Mouse (Mus musculus): Measurements from ENCODE around the gene Atp5l.
"Not testable (repeated sequence)": the region's sequence is repeated elsewhere in the genome, so short reads cannot be mapped to it uniquely, and the experiment has no call there.

The Atp5l gene

DNA sequence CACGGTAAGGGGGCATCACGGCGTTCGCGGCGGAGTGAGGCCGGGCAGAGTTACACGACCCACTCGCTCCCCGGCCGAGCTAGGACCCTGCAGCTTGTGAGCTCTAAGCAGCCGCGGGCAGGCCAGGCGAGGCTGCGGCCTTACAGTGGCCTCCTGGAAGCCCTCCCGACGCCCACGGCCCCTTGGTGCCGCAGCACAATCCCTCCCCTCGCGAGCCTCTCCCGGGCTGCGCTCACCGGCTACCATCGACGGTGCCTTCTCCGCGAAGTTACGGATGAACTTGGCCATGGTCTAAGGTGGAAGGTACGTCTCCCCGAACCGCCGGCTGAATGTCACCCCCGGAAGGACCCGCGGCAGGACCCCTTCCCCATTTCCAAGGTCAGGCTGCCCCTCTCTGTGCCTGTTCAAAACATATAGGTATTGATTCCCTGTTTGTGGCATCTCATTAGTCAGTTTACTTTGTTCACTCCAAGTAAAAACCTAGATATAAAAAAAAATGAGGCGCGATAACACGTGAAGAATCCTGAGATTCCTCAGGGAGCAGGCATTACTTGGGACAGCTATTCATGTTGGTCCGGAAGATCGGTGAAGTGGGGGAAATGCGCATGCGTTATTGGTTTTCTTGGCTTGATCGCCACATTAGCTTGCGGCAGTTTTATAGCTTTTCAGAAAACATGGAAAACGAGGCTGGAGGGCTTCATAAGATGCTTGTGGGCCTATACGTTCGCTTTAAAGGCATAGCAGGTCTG is at the start of gene Atp5l:
Gene Atp5l, minus strand, starts transcription at position 369 of the 749 bp plus-strand sequence.
- DNase-seq: peak; percentile 90

DNA sequence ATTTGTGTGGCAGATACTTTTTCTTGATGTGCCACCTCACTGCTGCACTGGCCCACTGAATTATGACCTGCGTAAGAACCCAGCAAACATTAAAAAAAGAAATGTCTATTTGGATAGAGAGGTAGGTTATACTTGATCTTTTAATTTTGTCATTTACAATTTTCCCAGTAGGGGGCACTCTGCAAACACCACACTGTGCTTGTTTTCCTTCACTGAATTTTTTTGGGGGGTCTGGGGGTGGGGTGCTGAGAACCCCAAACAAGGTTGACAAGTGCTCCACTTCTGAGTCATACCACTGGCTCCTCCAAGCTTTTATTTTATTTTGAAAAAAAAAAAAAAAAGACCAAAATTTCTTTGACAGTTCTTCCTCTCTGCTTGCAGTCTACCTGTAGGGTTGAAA is 48.9 kb upstream of the Atp5l start:
- no peak for DNase-seq

DNA sequence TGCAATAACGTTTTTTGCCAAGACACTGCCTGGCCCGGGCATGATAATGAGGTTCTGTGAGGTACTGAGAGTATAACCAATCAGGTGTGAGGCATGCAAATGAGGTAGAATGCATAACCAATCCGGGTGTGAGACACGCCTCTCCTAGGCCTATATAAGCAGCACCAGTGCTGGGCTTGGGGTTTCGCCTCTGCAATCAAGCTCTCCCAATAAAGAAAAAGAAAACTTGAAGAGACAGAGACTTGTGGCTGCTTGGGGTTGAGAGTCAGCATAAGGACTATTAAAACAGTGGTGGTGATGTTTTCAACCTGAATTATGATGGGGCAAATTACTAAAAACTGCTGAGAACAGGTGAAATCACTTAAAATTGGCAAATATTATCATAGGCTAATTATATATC is 47.2 kb upstream of the Atp5l start:
- not testable (repeated sequence) for DNase-seq

DNA sequence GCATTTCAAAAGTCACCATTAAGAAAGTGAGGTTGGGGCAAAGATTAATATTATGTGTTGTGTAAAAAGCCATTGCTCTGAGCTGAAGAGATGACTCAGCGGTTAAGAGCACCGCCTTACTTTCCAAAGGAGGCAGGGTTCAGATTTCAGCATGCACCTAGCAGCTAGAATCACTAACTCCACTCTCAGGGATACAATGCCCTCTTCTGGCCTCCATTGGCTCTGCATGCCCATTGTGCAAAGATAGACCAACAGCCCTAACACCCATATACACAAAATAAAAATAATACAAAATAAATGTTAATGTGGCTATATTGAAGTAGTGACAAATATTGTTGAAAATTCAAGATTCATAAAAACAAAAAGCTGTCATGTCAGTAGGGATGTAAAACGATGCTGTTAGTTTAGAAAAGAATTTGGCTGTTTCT is 46.3 kb upstream of the Atp5l start:
- peak; percentile 83 for DNase-seq

DNA sequence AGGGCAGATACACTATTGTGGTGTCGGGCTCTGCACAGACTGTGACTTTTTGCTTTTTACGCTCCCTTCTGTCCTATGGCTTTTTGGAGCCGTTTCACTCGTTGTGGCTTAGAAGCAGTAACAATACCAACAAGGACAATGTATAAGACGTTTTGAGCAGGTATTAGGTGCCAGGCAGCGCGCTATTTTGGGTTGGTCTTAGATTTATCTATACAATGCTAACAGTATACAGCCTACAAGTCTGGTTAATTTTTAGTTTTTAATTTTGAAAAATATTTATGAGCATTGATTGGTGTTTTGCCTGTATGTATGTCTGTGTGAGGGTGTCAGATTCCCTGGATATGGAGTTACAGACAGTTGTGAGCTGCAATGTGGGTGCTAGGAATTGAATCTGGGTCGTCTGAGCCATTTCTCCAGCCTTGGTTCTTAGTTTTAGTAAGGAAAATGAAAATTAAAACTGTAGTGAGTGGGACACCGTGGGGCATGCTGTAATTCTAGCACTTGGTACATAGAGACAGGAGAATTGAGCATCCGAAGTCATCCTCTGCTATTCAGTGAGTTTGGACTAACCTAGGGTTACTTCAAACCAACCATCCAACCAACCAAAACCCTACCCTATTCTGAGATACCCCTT is 45.4 kb upstream of the Atp5l start:
- DNase-seq: no peak

DNA sequence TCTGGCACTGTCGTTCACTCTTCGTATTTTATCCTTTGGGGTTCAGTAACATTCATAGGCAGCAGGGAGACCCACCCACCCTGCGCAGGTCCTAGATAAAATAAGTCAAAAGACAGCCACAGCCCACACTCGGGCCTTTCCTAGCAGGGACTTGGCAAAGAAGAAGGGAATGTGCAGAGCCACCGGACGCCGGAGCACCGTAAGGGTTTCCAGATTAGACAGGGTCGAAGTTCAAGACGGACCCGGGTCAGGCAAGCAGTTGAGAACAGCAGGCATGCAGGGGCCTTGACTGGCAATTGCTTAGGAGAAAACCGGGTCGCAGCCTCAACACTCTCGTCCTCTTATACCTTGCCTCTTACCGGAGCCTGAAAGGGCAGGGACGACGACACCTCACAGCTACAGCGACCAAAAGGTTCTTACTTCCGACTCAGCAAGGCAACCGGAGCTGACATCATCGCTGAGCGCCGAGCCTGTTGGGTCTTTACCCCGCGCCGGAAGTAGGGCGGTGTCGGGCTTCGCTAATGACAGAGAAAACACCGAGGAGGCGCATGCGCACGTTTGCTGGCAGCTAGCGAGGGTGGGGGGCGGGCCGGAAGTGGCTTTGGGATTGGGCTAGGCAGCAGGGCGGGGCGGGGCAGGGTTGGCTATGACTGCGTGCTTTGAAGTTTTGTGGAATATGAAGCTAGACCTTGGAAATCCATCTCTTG is 44.7 kb upstream of the Atp5l start, which contains the start of gene Ube4a:
Gene Ube4a, minus strand, starts transcription at position 475 of the 707 bp plus-strand sequence.
- DNase-seq: peak; percentile 100

GRCm38 (mm10) chr9:44954432-44954831 is 33.9 kb upstream of the Atp5l start:
- DNase-seq: no peak

DNA sequence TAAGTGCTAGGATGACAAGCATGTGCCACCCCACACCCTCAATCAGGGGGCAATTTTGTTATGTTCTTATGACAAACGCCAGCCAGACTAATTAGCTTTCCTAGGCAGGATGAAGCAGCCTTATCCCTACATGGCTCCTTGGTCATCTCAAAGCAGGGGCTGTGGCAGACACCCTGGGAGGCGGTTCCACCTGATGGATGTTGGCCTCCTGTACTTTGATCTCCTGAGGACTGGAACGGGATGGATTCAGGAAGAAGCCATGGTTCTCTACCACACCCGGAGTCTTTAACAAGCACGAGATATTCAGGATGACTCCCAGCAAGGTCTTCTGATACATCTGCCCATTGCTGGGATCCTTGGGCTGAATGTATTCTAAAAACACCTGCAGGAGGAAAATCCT is 27.3 kb upstream of the Atp5l start:
- no peak for DNase-seq

- no peak for DNase-seq
These were observed 25.7 kb upstream of the Atp5l start for GRCm38 (mm10) chr9:44946185-44946695.

GRCm38 (mm10) chr9:44942421-44942820 is 21.9 kb upstream of the Atp5l start:
- no peak for DNase-seq

- no peak for DNase-seq
These were observed 21.2 kb upstream of the Atp5l start for GRCm38 (mm10) chr9:44941756-44942155.

DNA sequence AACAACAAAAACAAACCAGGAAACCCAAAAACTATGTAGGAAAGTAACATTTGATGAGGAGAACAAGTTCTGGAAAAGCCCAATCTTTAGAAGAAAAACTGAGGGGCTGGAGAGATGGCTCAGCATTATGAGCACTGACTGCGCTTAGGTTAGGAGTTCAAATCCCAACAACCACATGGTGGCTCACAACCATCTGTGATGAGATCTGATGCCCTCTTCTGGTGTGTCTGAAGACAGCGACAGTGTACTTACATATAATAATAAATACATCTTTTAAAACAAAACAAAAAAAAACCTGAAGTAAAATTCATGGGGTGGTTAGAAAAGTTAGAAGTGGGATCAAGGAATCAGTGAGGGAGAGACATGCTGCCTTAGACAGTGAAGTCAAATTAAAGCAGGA is 1.0 kb upstream of the Atp5l start:
- DNase-seq: no peak

GRCm38 (mm10) chr9:44921123-44921468 is 554 bp upstream of the Atp5l start:
- DNase-seq: peak; percentile 62

DNA sequence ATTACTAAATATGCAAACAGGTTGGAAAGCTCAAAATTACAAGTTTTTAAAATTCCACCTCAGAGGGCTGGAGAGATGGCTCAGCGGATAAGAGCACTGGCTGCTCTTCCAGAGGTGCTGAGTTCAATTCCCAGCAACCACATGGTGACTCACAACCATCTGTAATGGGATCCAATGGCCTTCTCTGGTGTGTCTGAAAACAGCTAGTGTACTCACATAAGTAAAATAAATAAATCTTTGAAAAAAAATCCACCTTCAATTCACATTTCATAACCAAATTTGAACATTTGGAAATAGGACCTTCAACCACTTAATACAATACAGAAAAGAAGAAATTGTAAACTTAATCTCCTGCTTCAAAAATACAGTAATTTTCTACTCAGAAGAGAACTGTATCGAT is 936 bp downstream of the Atp5l start:
- DNase-seq: no peak

DNA sequence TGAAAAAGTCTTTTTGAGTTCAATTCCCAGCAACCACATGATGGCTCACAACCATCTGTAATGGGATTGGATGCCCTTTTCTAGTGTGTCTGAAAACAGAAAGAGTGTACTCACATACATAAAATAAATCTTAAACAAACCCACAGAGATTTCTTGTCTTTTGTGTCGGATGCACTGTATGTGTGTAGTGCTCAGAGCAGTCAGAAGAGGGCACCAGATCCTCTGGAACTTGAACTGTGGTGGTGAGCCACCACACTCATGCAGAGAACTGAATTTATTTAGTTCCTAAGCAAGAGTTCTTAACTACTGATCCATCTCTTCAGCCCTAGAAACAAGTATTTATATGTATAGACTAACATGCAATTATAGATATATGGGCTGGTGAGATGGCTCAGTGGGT is 4.3 kb downstream of the Atp5l start:
- DNase-seq: peak; percentile 62

GRCm38 (mm10) chr9:44914706-44915105 is 5.8 kb downstream of the Atp5l start:
- DNase-seq: no peak

DNA sequence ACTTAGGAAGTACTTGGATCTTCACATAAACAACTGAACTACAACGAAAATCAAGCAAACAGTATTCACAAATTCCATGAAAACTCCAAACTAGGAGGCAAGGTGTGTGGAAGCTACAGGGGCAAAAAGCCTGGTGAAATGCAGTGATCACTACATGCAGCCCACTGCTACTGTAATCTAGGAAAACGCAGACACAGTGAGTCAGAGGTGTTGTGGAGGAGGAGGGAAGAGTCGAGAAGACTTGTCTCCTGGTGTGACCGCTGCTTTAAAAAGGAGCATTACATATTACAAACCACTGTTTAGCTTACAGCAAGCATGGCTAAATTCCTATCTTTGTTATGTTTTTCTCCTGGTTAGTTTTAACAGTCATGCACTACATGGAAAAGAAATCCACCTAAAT is 9.2 kb downstream of the Atp5l start:
- DNase-seq: no peak

- no peak for DNase-seq
These were observed 14.9 kb downstream of the Atp5l start for GRCm38 (mm10) chr9:44905620-44906019.

- peak; percentile 61 for DNase-seq
These were observed 15.6 kb downstream of the Atp5l start for GRCm38 (mm10) chr9:44904964-44905363.

DNA sequence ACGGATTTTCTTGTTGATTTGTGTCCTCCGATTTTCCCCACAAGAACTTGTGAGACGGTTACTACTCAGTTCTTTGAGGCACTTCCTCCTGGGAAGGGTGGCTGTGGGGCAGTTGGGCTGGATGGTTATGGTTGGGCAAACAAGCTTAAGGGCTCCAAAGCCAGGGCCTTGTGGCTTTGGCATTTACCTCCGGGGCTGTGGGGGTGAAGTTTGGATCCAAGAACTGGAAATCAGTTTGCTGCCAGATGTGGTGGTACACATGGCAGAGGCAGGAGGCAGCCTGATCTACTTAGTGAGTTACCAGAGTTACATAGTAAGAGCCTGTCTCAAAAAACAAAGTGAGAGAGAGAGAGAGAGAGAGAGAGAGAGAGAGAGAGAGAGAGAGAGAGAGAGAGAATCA is 16.7 kb downstream of the Atp5l start:
- no peak for DNase-seq

DNA sequence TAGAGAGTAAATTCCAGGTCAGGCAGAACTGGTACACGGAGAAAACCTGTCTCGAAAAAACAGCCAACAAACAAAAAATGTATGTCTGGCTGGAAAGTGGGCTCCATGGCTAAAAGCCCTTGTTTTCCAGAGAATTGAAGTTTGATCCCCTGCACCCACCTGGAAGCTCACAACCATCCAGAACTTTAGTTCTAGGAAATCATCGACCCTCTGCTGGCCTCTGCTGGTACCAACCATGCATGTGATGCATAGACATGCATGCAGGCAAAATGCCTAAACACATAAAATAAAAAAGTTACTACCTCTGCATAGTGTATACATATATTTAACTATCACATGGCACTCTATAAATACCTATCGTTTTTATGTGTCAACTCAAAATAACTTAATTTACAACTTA is 20.1 kb downstream of the Atp5l start:
- DNase-seq: peak; percentile 29

- no peak for DNase-seq
These were observed 20.8 kb downstream of the Atp5l start for GRCm38 (mm10) chr9:44899716-44900115.

DNA sequence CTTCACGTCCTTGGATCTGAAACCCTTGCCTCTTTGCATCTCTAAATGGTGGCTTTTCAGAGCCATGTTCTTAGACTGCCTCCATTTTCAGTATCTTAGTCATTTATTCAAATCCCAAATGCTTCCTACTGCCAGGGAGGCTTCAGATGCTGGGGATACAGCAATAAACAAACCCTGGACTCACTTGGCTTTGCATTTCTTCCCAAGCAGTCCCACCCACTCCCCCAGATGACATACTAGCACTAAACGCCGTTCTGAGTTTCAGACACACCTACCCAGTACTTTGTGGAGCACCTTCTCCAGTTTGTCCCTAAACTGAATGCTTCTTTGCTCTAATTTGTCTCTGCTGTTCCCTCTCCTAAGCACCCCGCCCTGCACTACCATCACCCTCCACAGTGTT is 23.5 kb downstream of the Atp5l start:
- DNase-seq: no peak

DNA sequence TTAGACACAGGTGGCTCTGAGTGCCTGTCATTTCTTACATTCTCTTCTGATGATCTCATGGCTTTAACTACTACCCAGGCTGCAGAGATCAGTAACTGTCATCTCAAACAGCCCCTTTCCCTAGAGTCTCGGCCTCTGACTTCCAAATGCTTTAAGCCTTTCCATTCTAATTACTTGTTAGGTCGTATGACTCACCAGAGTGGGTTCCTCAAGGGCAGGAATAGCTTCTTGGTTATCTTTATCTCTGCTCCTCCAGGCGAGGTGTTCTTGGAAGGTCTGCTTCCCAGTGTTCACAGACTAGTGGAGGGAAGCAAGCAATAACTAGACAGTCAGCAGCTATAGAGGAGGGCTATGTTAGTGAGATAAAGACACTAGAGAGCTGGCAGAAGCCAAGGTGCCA is 27.9 kb downstream of the Atp5l start:
- no peak for DNase-seq

All from kidney, postnatal 10 days (tissue).